38 mouse cellular contexts compared by ENCODE assay signal in genomic region chr16:48328420-48328819, GRCm38 (mm10). TPM values are rescaled to one million over a fixed set of nuclear protein-coding genes. Genes with fewer than 3 reads are reported as not detected.
DNase-seq lines count a peak whose midpoint lies in the region; ATAC-seq and TF ChIP-seq lines count a peak whose summit lies in the region.
"Had no signal": no experiment of that assay in that cellular context is flagged by ENCODE, and none has a peak within 500 bp of the region (broad histone marks: within the 10 kb centered on the region; RNA-seq: fewer than 3 reads in every experiment).

No protein-coding gene starts in this region.

- H3K27me3 ChIP-seq in hindbrain, postnatal 0 days (ENCODE audit: insufficient read depth, low read length) = no peaks in the 10 kb centered on the region
- H3K27me3 ChIP-seq in hindbrain, embryonic 12.5 days = no peaks in the 10 kb centered on the region
- H3K27me3 ChIP-seq in liver, embryonic 14.5 days (ENCODE audit: control insufficient read depth, insufficient read depth, low read length) = no peaks in the 10 kb centered on the region
- no peaks in the 10 kb centered on the region for H3K27me3 ChIP-seq in G1E (ENCODE audit: insufficient read depth, low read length)
- no peaks in the 10 kb centered on the region for H3K27me3 ChIP-seq in stomach, postnatal 0 days (ENCODE audit: control insufficient read depth, insufficient read depth, low read length)
- H3K27me3 ChIP-seq in midbrain, embryonic 14.5 days (ENCODE audit: control insufficient read depth, insufficient read depth, low read length) = no peaks in the 10 kb centered on the region
- H3K27me3 ChIP-seq: embryonic facial prominence, embryonic 12.5 days; limb, embryonic 15.5 days; liver, embryonic 15.5 days; megakaryocyte, embryonic 14.5 days; midbrain, embryonic 13.5 days; neural tube, embryonic 12.5 days had no signal

- no peak overlapping the region for H3K4me3 ChIP-seq in hindbrain, postnatal 0 days (ENCODE audit: low read length)
- H3K4me3 ChIP-seq in hindbrain, embryonic 12.5 days = no peak overlapping the region
- no peak overlapping the region for H3K4me3 ChIP-seq in liver, embryonic 14.5 days (ENCODE audit: insufficient read depth in 1 of 2, low read depth in 2 of 2, low read length in 2 of 2)
- H3K4me3 ChIP-seq in G1E (ENCODE audit: low read depth, low read length) = no peak overlapping the region
- no peak overlapping the region for H3K4me3 ChIP-seq in stomach, postnatal 0 days (ENCODE audit: low read depth, low read length)
- no peak overlapping the region for H3K4me3 ChIP-seq in midbrain, embryonic 14.5 days (replicated peaks; ENCODE audit: low read depth, low read length)
- H3K4me3 ChIP-seq: embryonic facial prominence, embryonic 12.5 days; limb, embryonic 10.5 days; limb, embryonic 15.5 days; liver, embryonic 15.5 days; megakaryocyte, embryonic 14.5 days; midbrain, embryonic 13.5 days; myocyte; neural tube, embryonic 12.5 days had no signal

- 98% methylated on average over 2 of the region's 2 CpGs for WGBS in hindbrain, postnatal 0 days
- WGBS in hindbrain, embryonic 12.5 days = 91% methylated on average over 2 of the region's 2 CpGs
- whole genome bisulfite sequencing in liver, embryonic 14.5 days (ENCODE audit: insufficient replicate concordance) = 65% methylated on average over 2 of the region's 2 CpGs
- WGBS in stomach, postnatal 0 days = 89% methylated on average over 2 of the region's 2 CpGs
- WGBS in midbrain, embryonic 14.5 days = 90% methylated on average over 2 of the region's 2 CpGs

- H3K9ac ChIP-seq in hindbrain, postnatal 0 days (replicated peaks; ENCODE audit: low read length) = no peak overlapping the region
- H3K9ac ChIP-seq in hindbrain, embryonic 12.5 days = no peak overlapping the region
- H3K9ac ChIP-seq in liver, embryonic 14.5 days (replicated peaks) = no peak overlapping the region
- no peak overlapping the region for H3K9ac ChIP-seq in stomach, postnatal 0 days (ENCODE audit: low read length)
- no peak overlapping the region for H3K9ac ChIP-seq in midbrain, embryonic 14.5 days (replicated peaks; ENCODE audit: low read length)
- H3K9ac ChIP-seq: embryonic facial prominence, embryonic 12.5 days; hindbrain, embryonic 14.5 days; limb, embryonic 15.5 days; liver, embryonic 15.5 days; lung, embryonic 14.5 days; midbrain, embryonic 13.5 days; neural tube, embryonic 12.5 days had no signal

- DNase-seq in hindbrain, postnatal 0 days (ENCODE audit: low spot score) = no peak
- DNase-seq in liver, embryonic 14.5 days (ENCODE audit: low read depth in 3 of 3, low spot score in 3 of 3) = no peak
- DNase-seq in liver (no peak), G1E (ENCODE audit: low spot score) (no peak)
- no peak for DNase-seq in stomach, postnatal 0 days (ENCODE audit: low spot score)
- DNase-seq in midbrain, embryonic 14.5 days = no peak
- DNase-seq: adrenal gland, postnatal 10 days; cerebellum, adult 8-10 months; cerebellum, postnatal 36 days; embryo, embryonic 11 days; gastrocnemius, postnatal 25 days; heart, postnatal 4 days; kidney, adult 2 months; kidney, postnatal 10 days; lung, embryonic 14.5 days; lung, postnatal 36 days; right cerebral cortex, adult 18-20 months; spleen, adult 18-20 months; thymus, adult 2 months; thymus, postnatal 36 days had no signal

- ATAC-seq in hindbrain, postnatal 0 days = no peak
- ATAC-seq in hindbrain, embryonic 12.5 days (ENCODE audit: low FRiP score) = no peak
- ATAC-seq in liver, embryonic 14.5 days (ENCODE audit: insufficient read depth) = no peak
- no peak for ATAC-seq in G1E (ENCODE audit: extremely low read depth, insufficient number of reproducible peaks, low FRiP score, poor library complexity, severe bottlenecking)
- ATAC-seq in stomach, postnatal 0 days (ENCODE audit: low FRiP score, low TSS enrichment) = no peak
- no peak for ATAC-seq in midbrain, embryonic 14.5 days (ENCODE audit: low FRiP score, low TSS enrichment)
- ATAC-seq: forebrain, embryonic 14.5 days; inflammation-experienced regulatory T-cells, adult 6 months; midbrain, embryonic 13.5 days had no signal

- no peak overlapping the region for H3K4me2 ChIP-seq in hindbrain, postnatal 0 days (ENCODE audit: low read depth, low read length)
- no peak overlapping the region for H3K4me2 ChIP-seq in hindbrain, embryonic 12.5 days (replicated peaks)
- H3K4me2 ChIP-seq in liver, embryonic 14.5 days (ENCODE audit: low read depth) = no peak overlapping the region
- H3K4me2 ChIP-seq in stomach, postnatal 0 days (replicated peaks; ENCODE audit: low read depth) = no peak overlapping the region
- H3K4me2 ChIP-seq in midbrain, embryonic 14.5 days (ENCODE audit: low read length) = no peak overlapping the region
- H3K4me2 ChIP-seq: embryonic facial prominence, embryonic 12.5 days; heart, embryonic 11.5 days; hindbrain, embryonic 14.5 days; limb, embryonic 15.5 days; liver, embryonic 15.5 days; lung, embryonic 14.5 days; midbrain, embryonic 13.5 days; neural tube, embryonic 12.5 days had no signal

- no peak for TF ChIP-seq EP300 in liver, embryonic 14.5 days (IDR thresholded peaks at IDR 0.05; ENCODE audit: low read depth)
- no peak for TF ChIP-seq EP300 in stomach, postnatal 0 days (optimal IDR thresholded peaks at IDR 0.05)

- no peak overlapping the region for H3K27ac ChIP-seq in hindbrain, postnatal 0 days
- no peak overlapping the region for H3K27ac ChIP-seq in hindbrain, embryonic 12.5 days
- no peak overlapping the region for H3K27ac ChIP-seq in liver, embryonic 14.5 days
- no peak overlapping the region for H3K27ac ChIP-seq in stomach, postnatal 0 days (replicated peaks)
- H3K27ac ChIP-seq in midbrain, embryonic 14.5 days (replicated peaks; ENCODE audit: low read depth, low read length) = no peak overlapping the region
- H3K27ac ChIP-seq: embryonic facial prominence, embryonic 12.5 days; hindbrain, embryonic 14.5 days; limb, embryonic 10.5 days; limb, embryonic 15.5 days; liver, embryonic 15.5 days; midbrain, embryonic 13.5 days; neural tube, embryonic 12.5 days had no signal

- no peaks in the 10 kb centered on the region for H3K36me3 ChIP-seq in hindbrain, postnatal 0 days (ENCODE audit: insufficient read depth, low read length)
- no peaks in the 10 kb centered on the region for H3K36me3 ChIP-seq in hindbrain, embryonic 12.5 days
- H3K36me3 ChIP-seq in liver, embryonic 14.5 days (replicated peaks; ENCODE audit: control insufficient read depth, insufficient read depth, low read depth) = no peaks in the 10 kb centered on the region
- H3K36me3 ChIP-seq in G1E (replicated peaks) = no peaks in the 10 kb centered on the region
- H3K36me3 ChIP-seq in stomach, postnatal 0 days (ENCODE audit: control insufficient read depth, insufficient read depth, low read length) = no peaks in the 10 kb centered on the region
- no peaks in the 10 kb centered on the region for H3K36me3 ChIP-seq in midbrain, embryonic 14.5 days (ENCODE audit: control insufficient read depth, insufficient read depth, low read length)
- H3K36me3 ChIP-seq: embryonic facial prominence, embryonic 12.5 days; limb, embryonic 10.5 days; limb, embryonic 15.5 days; liver, embryonic 15.5 days; midbrain, embryonic 13.5 days; neural tube, embryonic 12.5 days had no signal

- TF ChIP-seq CTCF in hindbrain, postnatal 0 days (IDR thresholded peaks at IDR 0.05; ENCODE audit: low read depth) = 0 out of 2 replicates have a peak, but pooled peaks have one; percentile 5
- peak; percentile 6; the same call in 1 of the 2 replicates for TF ChIP-seq CTCF in liver, embryonic 14.5 days (IDR thresholded peaks at IDR 0.05; ENCODE audit: low read depth)
- 0 out of 2 replicates have a peak, but pooled peaks have one; percentile 3 for TF ChIP-seq CTCF in G1E (IDR thresholded peaks at IDR 0.05; ENCODE audit: low read depth, low read length)
- TF ChIP-seq CTCF in stomach, postnatal 0 days (IDR thresholded peaks at IDR 0.05; ENCODE audit: low read depth) = peak; percentile 28

- no peaks in the 10 kb centered on the region for H3K4me1 ChIP-seq in hindbrain, postnatal 0 days (ENCODE audit: insufficient read depth, low read length)
- no peaks in the 10 kb centered on the region for H3K4me1 ChIP-seq in hindbrain, embryonic 12.5 days
- no peaks in the 10 kb centered on the region for H3K4me1 ChIP-seq in liver, embryonic 14.5 days (replicated peaks; ENCODE audit: control insufficient read depth in 2 of 2, insufficient read depth in 2 of 2, low read length in 1 of 2)
- peaks cover 5% of the 10 kb centered on the region; the same call in 1 of the 2 replicates for H3K4me1 ChIP-seq in G1E (ENCODE audit: insufficient read depth, low read depth, low read length)
- H3K4me1 ChIP-seq in stomach, postnatal 0 days (replicated peaks; ENCODE audit: control insufficient read depth, insufficient read depth) = no peaks in the 10 kb centered on the region
- H3K4me1 ChIP-seq in midbrain, embryonic 14.5 days (ENCODE audit: control insufficient read depth, insufficient read depth, low read length) = no peaks in the 10 kb centered on the region
- H3K4me1 ChIP-seq: embryonic facial prominence, embryonic 12.5 days; limb, embryonic 15.5 days; liver, embryonic 15.5 days; megakaryocyte, embryonic 14.5 days; midbrain, embryonic 13.5 days; neural tube, embryonic 12.5 days had no signal

- no peaks in the 10 kb centered on the region for H3K9me3 ChIP-seq in hindbrain, postnatal 0 days (ENCODE audit: low read length)
- H3K9me3 ChIP-seq in hindbrain, embryonic 12.5 days (replicated peaks) = no peaks in the 10 kb centered on the region
- no peaks in the 10 kb centered on the region for H3K9me3 ChIP-seq in liver, embryonic 14.5 days (ENCODE audit: control insufficient read depth, low read length)
- H3K9me3 ChIP-seq in G1E (replicated peaks) = no peaks in the 10 kb centered on the region
- H3K9me3 ChIP-seq in stomach, postnatal 0 days (ENCODE audit: control insufficient read depth, low read length) = no peaks in the 10 kb centered on the region
- no peaks in the 10 kb centered on the region for H3K9me3 ChIP-seq in midbrain, embryonic 14.5 days (ENCODE audit: control insufficient read depth, low read length)
- H3K9me3 ChIP-seq: embryonic facial prominence, embryonic 12.5 days; limb, embryonic 10.5 days; limb, embryonic 15.5 days; liver, embryonic 15.5 days; midbrain, embryonic 13.5 days; neural tube, embryonic 12.5 days had no signal

RNA-seq across cellular contexts. Expression of gene Dppa2, which starts 24.7 kb away (rescaled TPM):
- total RNA-seq in hindbrain, postnatal 0 days (2014; rRNA removed) = 0.26 TPM in 1 of 2 replicates, not detected in the other
- polyA plus RNA-seq in hindbrain, postnatal 0 days (2015; fragmentation: Nextera tagmentation; extraction: Ambion mirVana) = 0.11 TPM in 1 of 2 replicates, not detected in the other
- not detected in 2 replicates for polyA plus RNA-seq in hindbrain, embryonic 12.5 days (2016; fragmentation: Nextera tagmentation; extraction: Ambion mirVana)
- polyA plus RNA-seq in liver, embryonic 14.5 days (2012; rRNA removed) = not detected in 2 replicates
- polyA plus RNA-seq in liver, embryonic 14.5 days (2014; fragmentation: Nextera tagmentation; extraction: Ambion mirVana) = not detected in 2 replicates
- total RNA-seq in G1E (2014; fragmentation: Nextera tagmentation) = 0.39 and 0.83 TPM in 2 replicates
- 0.06 and 0.11 TPM in 2 replicates for total RNA-seq in G1E (2017)
- not detected in 2 replicates for polyA plus RNA-seq in G1E (2012)
- 0.07 TPM in 1 of 2 replicates, not detected in the other for polyA plus RNA-seq in stomach, postnatal 0 days (2015; fragmentation: Nextera tagmentation; extraction: Ambion mirVana)
- polyA plus RNA-seq in midbrain, embryonic 14.5 days (2014; fragmentation: Nextera tagmentation; extraction: Ambion mirVana) = not detected in 2 replicates
- total RNA-seq: adrenal gland, postnatal 10 days; gastrocnemius, adult 18-20 months; gastrocnemius, postnatal 25 days; heart, postnatal 4 days; layer of hippocampus, postnatal 14 days; left cerebral cortex, postnatal 10 days had no signal
- polyA plus RNA-seq: embryonic facial prominence, embryonic 12.5 days; forebrain, embryonic 14.5 days; heart, embryonic 11.5 days; heart, embryonic 16.5 days; hindbrain, embryonic 14.5 days; inflammation-experienced regulatory T-cells, adult 6 months; kidney, adult 2 months; large intestine, adult 2 months; limb, embryonic 10.5 days; limb, embryonic 15.5 days; liver, embryonic 15.5 days; midbrain, embryonic 13.5 days; neural tube, embryonic 12.5 days; thymus, adult 2 months had no signal

RNA-seq across cellular contexts. Expression of gene Dppa4, which starts 44.9 kb away (rescaled TPM):
- total RNA-seq in hindbrain, postnatal 0 days (2014; rRNA removed) = not detected in 2 replicates
- not detected in 2 replicates for polyA plus RNA-seq in hindbrain, postnatal 0 days (2015; fragmentation: Nextera tagmentation; extraction: Ambion mirVana)
- not detected in 2 replicates for polyA plus RNA-seq in hindbrain, embryonic 12.5 days (2016; fragmentation: Nextera tagmentation; extraction: Ambion mirVana)
- 0.02 TPM in 1 of 2 replicates, not detected in the other for polyA plus RNA-seq in liver, embryonic 14.5 days (2012; rRNA removed)
- polyA plus RNA-seq in liver, embryonic 14.5 days (2014; fragmentation: Nextera tagmentation; extraction: Ambion mirVana) = not detected in 2 replicates
- total RNA-seq in G1E (2014; fragmentation: Nextera tagmentation) (49.6 and 56.4 TPM in 2 replicates), G1E (2017) (73.0 and 83.9 TPM in 2 replicates)
- 10.1 and 12.0 TPM in 2 replicates for polyA plus RNA-seq in G1E (2012)
- not detected in 2 replicates for polyA plus RNA-seq in stomach, postnatal 0 days (2015; fragmentation: Nextera tagmentation; extraction: Ambion mirVana)
- polyA plus RNA-seq in midbrain, embryonic 14.5 days (2014; fragmentation: Nextera tagmentation; extraction: Ambion mirVana) = not detected in 2 replicates
- total RNA-seq: adrenal gland, postnatal 10 days; gastrocnemius, adult 18-20 months; gastrocnemius, postnatal 25 days; heart, postnatal 4 days; layer of hippocampus, postnatal 14 days; left cerebral cortex, postnatal 10 days had no signal
- polyA plus RNA-seq: embryonic facial prominence, embryonic 12.5 days; forebrain, embryonic 14.5 days; heart, embryonic 11.5 days; heart, embryonic 16.5 days; hindbrain, embryonic 14.5 days; inflammation-experienced regulatory T-cells, adult 6 months; kidney, adult 2 months; large intestine, adult 2 months; limb, embryonic 10.5 days; limb, embryonic 15.5 days; liver, embryonic 15.5 days; lung, embryonic 14.5 days; midbrain, embryonic 13.5 days; neural tube, embryonic 12.5 days; thymus, adult 2 months had no signal

Comparison
In these comparisons a context has a peak if more than half of its experiments do, and no peak if none do; other contexts are left out.
1. RNA of gene Dppa4, which starts 44.9 kb away (polyA plus RNA-seq): 10.1 to 12.0 TPM in G1E; not detected in hindbrain, postnatal 0 days, not detected in hindbrain, embryonic 12.5 days, 0.02 TPM in liver, embryonic 14.5 days, not detected in stomach, postnatal 0 days and not detected in midbrain, embryonic 14.5 days; every median in the first group is over 10 times any median in the second.
2. Peak in every context shown above with its lines, with median percentiles within 50 percentile points of each other: CTCF ChIP-seq.